Mouse (Mus musculus) hindbrain, embryonic 15.5 days (tissue): ENCODE data around the gene Lsm11. TPM values are rescaled to one million over a fixed set of nuclear protein-coding genes. Genes with fewer than 3 reads are reported as not detected.
A peak's percentile ranks its signal among the peaks of the same experiment; 100 is the strongest.

Experiments used
- ATAC-seq: fragments of 200-750 bp; cut with Nextera tagmentation; 2 replicates; pipeline ENCODE4 v1.8.0; 2017; ENCODE audit warnings: low read depth, moderate number of reproducible peaks, moderate TSS enrichment; ENCODE audit not compliant: low FRiP score
- H3K27ac ChIP-seq: fragments of 300-500 bp; sonication (generic); replicated peaks from 2 replicates; pipeline ENCODE4 v1.5.1; 2015; ENCODE audit warnings: mild to moderate bottlenecking, inconsistent platforms
- H3K27me3 ChIP-seq: fragments of 300-500 bp; sonication (generic); 2 replicates; pipeline ENCODE4 v1.6.1; 2015; ENCODE audit warnings: control low read depth, inconsistent platforms
- H3K36me3 ChIP-seq: fragments of 300-500 bp; sonication (generic); 2 replicates; pipeline ENCODE4 v1.6.1; 2015; ENCODE audit warnings: control low read depth, inconsistent platforms
- H3K4me1 ChIP-seq: fragments of 300-500 bp; sonication (generic); replicated peaks from 2 replicates; pipeline ENCODE4 v1.6.1; 2015; ENCODE audit warnings: control low read depth, inconsistent platforms
- H3K4me2 ChIP-seq: fragments of 300-500 bp; sonication (generic); 2 replicates; pipeline ENCODE4 v1.6.1; 2015; ENCODE audit warnings: moderate library complexity, mild to moderate bottlenecking, inconsistent platforms
- H3K4me3 ChIP-seq: fragments of 300-500 bp; sonication (generic); 2 replicates; pipeline ENCODE4 v1.5.1; 2015; ENCODE audit warnings: mild to moderate bottlenecking, inconsistent platforms
- H3K9ac ChIP-seq: fragments of 300-500 bp; sonication (generic); 2 replicates; pipeline ENCODE4 v1.6.1; 2015; ENCODE audit warnings: inconsistent platforms
- H3K9me3 ChIP-seq: fragments of 300-500 bp; sonication (generic); 2 replicates; pipeline ENCODE4 v1.6.1; 2016; ENCODE audit warnings: control low read depth, inconsistent platforms
- WGBS: fragments of 180-500 bp; shearing (Covaris S2); methylation state at CpG from one replicate; pipeline ENCODE4 v1.1.7; 2015; 5-methylcytosine and 5-hydroxymethylcytosine counted together
- polyA plus RNA-seq: library from polyadenylated mRNA; unstranded; fragments of >200 nt; fragmentation: Nextera tagmentation; extraction: Ambion mirVana; gene quantifications from 2 replicates; pipeline ENCODE4 v1.2.1, GENCODE M21; 2015

The Lsm11 gene
- polyA plus RNA-seq, 1 experiment from 2014 or later = 25.4 TPM

- no peak overlapping the region for H3K9ac ChIP-seq
- ATAC-seq = no peak
- peaks cover 7% of the 10 kb centered on the region; the same call in 1 of the 2 replicates for H3K36me3 ChIP-seq
- no peak overlapping the region for H3K4me3 ChIP-seq
- no peaks in the 10 kb centered on the region for H3K9me3 ChIP-seq
- H3K27me3 ChIP-seq = no peaks in the 10 kb centered on the region
- WGBS = 42% methylated on average over 6 of the region's 6 CpGs
- peaks cover 15% of the 10 kb centered on the region for H3K4me1 ChIP-seq
- H3K4me2 ChIP-seq = no peak overlapping the region
- H3K27ac ChIP-seq = no peak overlapping the region
Observed at GRCm38 (mm10) chr11:45925436-45925835, 19.3 kb downstream of the Lsm11 start.

GRCm38 (mm10) chr11:45921480-45921898 lies 23.2 kb downstream of the Lsm11 start:
- peak; percentile 29; the same call in 1 of the 2 replicates for ATAC-seq
- H3K27me3 ChIP-seq = no peaks in the 10 kb centered on the region
- peak overlapping the region; percentile 38 for H3K4me2 ChIP-seq
- peak overlapping the region; percentile 54 for H3K27ac ChIP-seq
- peaks cover 15% of the 10 kb centered on the region for H3K4me1 ChIP-seq
- H3K4me3 ChIP-seq = no peak overlapping the region
- 5% methylated on average over 10 of the region's 10 CpGs for WGBS
- no peaks in the 10 kb centered on the region for H3K9me3 ChIP-seq
- no peaks in the 10 kb centered on the region for H3K36me3 ChIP-seq
- H3K9ac ChIP-seq = no peak overlapping the region

- ATAC-seq = no peak; the same call in 1 of the 2 replicates
- H3K4me1 ChIP-seq = peaks cover 15% of the 10 kb centered on the region
- WGBS = 40% methylated on average over 8 of the region's 8 CpGs
Observed at GRCm38 (mm10) chr11:45921026-45921425, 23.7 kb downstream of the Lsm11 start.

GRCm38 (mm10) chr11:45918836-45919235 lies 25.9 kb downstream of the Lsm11 start:
- H3K4me3 ChIP-seq = no peak overlapping the region
- H3K4me1 ChIP-seq = peaks cover 17% of the 10 kb centered on the region
- no peak overlapping the region for H3K4me2 ChIP-seq
- H3K27me3 ChIP-seq = no peaks in the 10 kb centered on the region
- no peak overlapping the region for H3K9ac ChIP-seq
- H3K27ac ChIP-seq = no peak overlapping the region
- no peak for ATAC-seq
- H3K36me3 ChIP-seq = no peaks in the 10 kb centered on the region
- WGBS = 77% methylated on average over 4 of the region's 4 CpGs
- H3K9me3 ChIP-seq = no peaks in the 10 kb centered on the region

More at GRCm38 (mm10) chr11:45921026-45921425, 23.7 kb downstream of the Lsm11 start:
- Histone ChIP-seq H3K9me3 (no peaks in the 10 kb centered on the region), H3K9ac (no peak overlapping the region), H3K27me3 (no peaks in the 10 kb centered on the region), H3K27ac (peak overlapping the region; percentile 54; the same call in 1 of the 2 replicates), H3K36me3 (no peaks in the 10 kb centered on the region), H3K4me2 (peak overlapping the region; percentile 38), H3K4me3 (no peak overlapping the region)

GRCm38 (mm10) chr11:45918018-45918417 lies 26.7 kb downstream of the Lsm11 start:
- Histone ChIP-seq H3K36me3 (no peaks in the 10 kb centered on the region), H3K4me2 (no peak overlapping the region), H3K9ac (no peak overlapping the region), H3K9me3 (no peaks in the 10 kb centered on the region), H3K4me1 (peaks cover 17% of the 10 kb centered on the region), H3K27me3 (no peaks in the 10 kb centered on the region), H3K4me3 (no peak overlapping the region), H3K27ac (no peak overlapping the region)
- WGBS = 93% methylated on average over 6 of the region's 6 CpGs
- no peak for ATAC-seq

- no peaks in the 10 kb centered on the region for H3K9me3 ChIP-seq
- no peak overlapping the region for H3K4me2 ChIP-seq
- no peak overlapping the region for H3K9ac ChIP-seq
- peaks cover 6% of the 10 kb centered on the region; the same call in 1 of the 2 replicates for H3K4me1 ChIP-seq
- H3K36me3 ChIP-seq = peaks cover 6% of the 10 kb centered on the region; the same call in 1 of the 2 replicates
- H3K27me3 ChIP-seq = no peaks in the 10 kb centered on the region
- no peak overlapping the region for H3K27ac ChIP-seq
- H3K4me3 ChIP-seq = no peak overlapping the region
- ATAC-seq = no peak
- 92% methylated on average over 10 of the region's 10 CpGs for WGBS
Observed at GRCm38 (mm10) chr11:45916196-45916595, 28.5 kb downstream of the Lsm11 start.

GRCm38 (mm10) chr11:45910701-45911100 lies 34.0 kb downstream of the Lsm11 start:
- WGBS = 78% methylated on average over 5 of the region's 5 CpGs
- no peaks in the 10 kb centered on the region for H3K9me3 ChIP-seq
- H3K4me2 ChIP-seq = no peak overlapping the region
- ATAC-seq = no peak
- no peak overlapping the region for H3K9ac ChIP-seq
- no peak overlapping the region for H3K4me3 ChIP-seq
- H3K36me3 ChIP-seq = peaks cover 44% of the 10 kb centered on the region
- no peak overlapping the region for H3K27ac ChIP-seq
- 0 out of 2 replicates have a peak, but pooled peaks cover 2% of the 10 kb centered on the region for H3K4me1 ChIP-seq
- H3K27me3 ChIP-seq = no peaks in the 10 kb centered on the region

- Histone ChIP-seq H3K36me3 (peaks cover 45% of the 10 kb centered on the region), H3K9ac (no peak overlapping the region), H3K4me3 (no peak overlapping the region), H3K9me3 (no peaks in the 10 kb centered on the region), H3K4me1 (no peaks in the 10 kb centered on the region), H3K4me2 (no peak overlapping the region), H3K27me3 (no peaks in the 10 kb centered on the region), H3K27ac (no peak overlapping the region)
- 97% methylated on average over 7 of the region's 7 CpGs for WGBS
- no peak for ATAC-seq
Observed at GRCm38 (mm10) chr11:45908894-45909293, 35.8 kb downstream of the Lsm11 start.

GRCm38 (mm10) chr11:45908070-45908469 lies 36.7 kb downstream of the Lsm11 start:
- no peaks in the 10 kb centered on the region for H3K27me3 ChIP-seq
- H3K27ac ChIP-seq = no peak overlapping the region
- peaks cover 45% of the 10 kb centered on the region for H3K36me3 ChIP-seq
- no peak overlapping the region for H3K4me3 ChIP-seq
- H3K9ac ChIP-seq = no peak overlapping the region
- no peak for ATAC-seq
- H3K4me1 ChIP-seq = no peaks in the 10 kb centered on the region
- WGBS = 96% methylated on average over 7 of the region's 7 CpGs
- no peaks in the 10 kb centered on the region for H3K9me3 ChIP-seq
- H3K4me2 ChIP-seq = no peak overlapping the region

GRCm38 (mm10) chr11:45907301-45907700 lies 37.4 kb downstream of the Lsm11 start:
- Histone ChIP-seq H3K9ac (no peak overlapping the region), H3K36me3 (peaks cover 45% of the 10 kb centered on the region), H3K4me2 (no peak overlapping the region), H3K4me3 (no peak overlapping the region), H3K27ac (0 out of 2 replicates have a peak overlapping the region, but pooled peaks have one; percentile 25), H3K9me3 (no peaks in the 10 kb centered on the region), H3K4me1 (no peaks in the 10 kb centered on the region), H3K27me3 (no peaks in the 10 kb centered on the region)
- 68% methylated on average over 5 of the region's 5 CpGs for WGBS
- ATAC-seq = no peak

GRCm38 (mm10) chr11:45906109-45906786 lies 38.5 kb downstream of the Lsm11 start:
- H3K27me3 ChIP-seq = no peaks in the 10 kb centered on the region
- H3K9me3 ChIP-seq = no peaks in the 10 kb centered on the region
- no peak overlapping the region for H3K4me3 ChIP-seq
- H3K27ac ChIP-seq = no peak overlapping the region
- 91% methylated on average over 8 of the region's 8 CpGs for WGBS
- H3K4me1 ChIP-seq = no peaks in the 10 kb centered on the region
- peaks cover 39% of the 10 kb centered on the region for H3K36me3 ChIP-seq
- no peak overlapping the region for H3K9ac ChIP-seq
- H3K4me2 ChIP-seq = no peak overlapping the region
- ATAC-seq = no peak

GRCm38 (mm10) chr11:45900233-45901015 lies 44.3 kb downstream of the Lsm11 start:
- no peak for ATAC-seq
- H3K27me3 ChIP-seq = no peaks in the 10 kb centered on the region
- no peak overlapping the region for H3K4me2 ChIP-seq
- H3K4me3 ChIP-seq = no peak overlapping the region
- no peaks in the 10 kb centered on the region for H3K9me3 ChIP-seq
- peaks cover 13% of the 10 kb centered on the region for H3K36me3 ChIP-seq
- peaks cover 4% of the 10 kb centered on the region for H3K4me1 ChIP-seq
- no peak overlapping the region for H3K9ac ChIP-seq
- no peak overlapping the region for H3K27ac ChIP-seq
- WGBS = 59% methylated on average over 11 of the region's 11 CpGs
